Mouse (Mus musculus): ENCODE measurements at regions not wholly inside any gene's neighbourhood (a gene's known extent, or its start where the extent isn't known, plus 50 kb on each side); places are given as distances from the start of the nearest gene placed in this dataset.

DNA sequence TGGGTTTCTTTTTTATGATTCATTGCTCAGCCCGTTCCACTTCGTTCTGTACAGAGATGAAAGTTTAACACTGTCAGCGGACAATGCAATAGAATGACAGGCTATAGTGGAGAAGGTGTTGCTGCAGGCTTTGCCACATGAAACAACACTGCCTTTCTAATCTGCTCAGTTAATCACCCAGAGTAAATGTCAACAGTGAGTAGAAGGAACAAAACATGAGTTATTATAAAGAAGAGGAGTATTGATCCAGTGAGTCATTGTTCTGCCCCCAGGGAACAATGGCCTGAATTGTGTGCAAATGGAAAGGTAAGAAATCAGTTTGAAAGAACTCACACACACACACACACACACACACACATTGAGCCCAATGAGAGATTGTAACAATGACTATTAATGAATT is 118.2 kb downstream of the Qrsl1 start:
- no peak for DNase-seq (ENCODE audit: low spot score in 2 of 2)

DNA sequence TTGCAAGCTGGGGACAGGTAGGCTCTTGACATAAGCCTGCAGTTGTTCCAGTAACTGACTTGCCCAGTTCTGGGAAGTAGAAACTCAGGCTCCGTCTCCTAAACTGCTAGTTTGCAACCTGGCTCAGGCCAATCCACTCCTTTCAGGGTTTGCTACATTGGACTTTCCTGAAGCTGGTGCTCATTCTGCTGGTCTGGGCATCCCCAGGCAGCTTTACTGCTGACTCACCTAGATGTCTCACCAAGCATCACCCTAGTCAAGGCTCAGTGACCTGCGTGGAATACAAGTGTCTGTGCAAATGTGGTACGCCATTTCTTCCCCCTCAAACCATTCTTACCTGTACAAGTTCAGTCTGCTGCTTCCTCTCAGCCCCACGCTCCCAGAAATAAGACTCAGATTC is 110.8 kb downstream of the Qrsl1 start:
- no peak for DNase-seq (ENCODE audit: low spot score in 2 of 2)

DNA sequence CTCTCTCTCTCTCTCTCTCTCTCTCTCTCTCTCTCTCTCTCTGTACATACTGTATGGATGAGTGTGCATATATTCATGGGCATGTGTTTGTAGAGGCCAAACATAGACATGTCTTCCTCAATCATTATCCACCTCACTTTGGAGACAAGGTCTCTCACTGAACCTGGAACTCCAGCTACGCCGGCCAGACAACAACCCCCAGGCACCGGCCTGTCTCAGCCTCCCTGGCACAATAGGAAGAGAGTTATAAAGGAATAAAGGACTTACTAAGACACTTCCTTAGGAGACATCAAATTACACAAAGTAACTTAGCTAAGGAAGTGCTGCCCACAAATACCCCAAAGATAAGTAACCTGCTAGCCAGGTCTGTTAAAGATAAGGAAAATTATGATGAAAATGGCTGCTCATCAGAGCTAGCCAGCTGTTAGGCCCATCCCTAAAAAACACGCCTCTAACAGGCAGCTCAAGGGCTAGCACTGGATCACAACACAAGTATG is 110.0 kb downstream of the Qrsl1 start:
- no peak for DNase-seq (ENCODE audit: low spot score in 2 of 2)

DNA sequence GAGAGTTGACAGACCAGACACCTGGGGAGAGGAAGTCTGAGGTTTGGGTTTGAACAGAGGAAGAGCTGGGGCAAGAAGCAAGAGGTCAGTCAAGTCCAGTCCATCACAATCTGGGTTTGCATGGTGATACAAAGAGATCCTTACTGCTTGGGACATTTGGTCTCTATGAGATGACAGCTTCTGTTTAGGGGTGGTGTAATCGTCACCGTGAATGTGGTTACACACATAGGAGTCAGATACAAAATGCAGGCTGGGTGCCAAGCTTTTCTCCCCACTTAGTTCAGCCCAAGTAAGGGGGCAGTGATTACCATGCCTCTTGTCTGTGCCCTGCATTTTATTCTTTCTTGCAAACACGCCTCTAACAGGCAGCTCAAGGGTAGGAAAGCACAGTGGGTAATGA is 108.9 kb downstream of the Qrsl1 start:
- DNase-seq (ENCODE audit: low spot score in 2 of 2), result no peak

DNA sequence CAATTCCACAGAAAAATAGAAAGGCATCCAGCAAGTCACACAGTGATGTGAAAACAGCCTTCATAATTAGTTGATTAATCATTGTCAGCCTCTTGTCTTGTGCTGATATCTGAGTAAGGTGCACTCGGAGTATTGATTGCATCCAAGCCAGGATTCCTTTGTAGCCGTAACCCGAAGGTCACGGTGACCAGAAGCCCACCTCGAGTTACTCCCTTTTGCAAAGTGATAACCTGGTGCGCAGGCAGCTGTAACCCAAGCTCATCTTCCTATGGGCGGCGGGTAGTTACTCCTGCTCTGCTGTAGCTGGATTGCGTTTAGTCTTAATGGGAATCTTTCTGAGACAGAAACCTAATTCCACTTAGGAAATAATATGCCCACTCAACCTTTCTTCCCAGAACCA is 107.0 kb downstream of the Qrsl1 start:
- no peak for DNase-seq (ENCODE audit: low spot score in 2 of 2)

DNA sequence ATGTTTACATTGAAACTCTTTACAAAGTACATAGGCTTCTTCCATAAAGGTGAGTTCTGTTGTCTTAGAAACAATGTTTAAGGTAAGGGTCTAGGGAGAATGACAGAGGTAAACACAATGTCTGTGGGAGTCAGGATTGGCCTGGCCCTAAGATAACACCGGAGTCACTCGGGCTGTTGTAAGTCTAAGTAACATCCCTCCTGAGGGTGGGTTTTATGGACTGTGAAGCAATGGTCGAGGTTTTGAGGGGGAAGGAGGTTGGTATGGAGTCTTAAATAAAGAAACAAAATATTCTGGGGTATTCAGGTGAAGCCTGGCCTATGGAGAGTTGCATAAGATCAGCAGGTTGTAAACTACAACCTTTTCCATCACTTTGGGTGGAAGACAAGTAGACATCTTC is 101.5 kb downstream of the Qrsl1 start:
- DNase-seq (ENCODE audit: low spot score in 2 of 2), result no peak

DNA sequence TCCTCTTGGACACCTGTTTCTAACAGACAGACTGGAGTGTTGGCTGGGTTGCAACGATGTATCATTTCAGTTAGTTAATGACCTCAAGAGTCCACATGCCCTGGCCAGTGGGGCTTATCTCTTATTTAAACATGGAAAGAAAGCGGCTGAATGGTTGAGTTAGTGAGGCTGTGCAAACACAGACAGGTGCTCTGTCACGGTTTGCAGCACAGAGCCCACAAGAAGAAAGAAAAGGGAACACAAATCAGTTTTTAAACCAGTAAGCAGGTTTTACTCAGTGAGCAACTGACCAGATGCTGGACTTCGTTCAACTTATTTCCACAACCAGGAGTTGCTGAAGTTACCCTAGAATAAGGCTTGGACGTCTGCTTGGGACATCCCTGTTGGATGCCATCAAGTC is 86.3 kb downstream of the Qrsl1 start:
- no peak for DNase-seq (ENCODE audit: low spot score in 2 of 2)

DNA sequence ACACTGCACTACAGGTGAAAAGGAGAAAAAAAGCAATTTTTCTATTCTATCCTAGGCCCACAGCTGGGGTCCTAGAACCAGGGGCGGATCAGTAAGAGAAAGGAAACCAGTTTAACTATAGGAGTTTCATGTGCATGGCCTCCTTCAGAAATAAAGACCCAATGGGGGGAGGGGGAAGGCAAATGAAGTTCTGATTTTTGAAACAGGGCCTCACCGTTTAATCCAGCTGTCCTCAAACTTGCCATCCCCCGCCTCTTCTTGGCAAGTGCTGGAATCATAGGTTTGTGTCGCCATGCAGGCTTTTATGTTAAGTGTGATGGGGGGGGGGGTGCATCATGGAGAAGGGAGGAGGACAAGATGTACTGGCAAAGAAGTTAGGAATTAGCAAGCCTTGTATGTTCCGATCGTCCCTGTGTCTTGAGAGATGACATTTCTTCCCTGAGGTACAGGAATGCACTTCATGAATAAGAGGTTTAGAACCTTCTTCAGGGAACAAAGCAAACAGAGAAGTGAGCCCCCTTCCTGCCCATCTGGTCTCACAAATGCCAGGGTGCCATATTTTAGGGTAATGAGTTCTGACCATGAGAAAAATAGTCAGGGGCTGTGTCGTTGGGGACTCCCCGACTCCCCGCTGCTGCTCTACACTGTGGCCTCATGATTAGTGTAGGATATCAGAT is 83.9 kb downstream of the Qrsl1 start:
- DNase-seq (ENCODE audit: low spot score in 2 of 2), result no peak

DNA sequence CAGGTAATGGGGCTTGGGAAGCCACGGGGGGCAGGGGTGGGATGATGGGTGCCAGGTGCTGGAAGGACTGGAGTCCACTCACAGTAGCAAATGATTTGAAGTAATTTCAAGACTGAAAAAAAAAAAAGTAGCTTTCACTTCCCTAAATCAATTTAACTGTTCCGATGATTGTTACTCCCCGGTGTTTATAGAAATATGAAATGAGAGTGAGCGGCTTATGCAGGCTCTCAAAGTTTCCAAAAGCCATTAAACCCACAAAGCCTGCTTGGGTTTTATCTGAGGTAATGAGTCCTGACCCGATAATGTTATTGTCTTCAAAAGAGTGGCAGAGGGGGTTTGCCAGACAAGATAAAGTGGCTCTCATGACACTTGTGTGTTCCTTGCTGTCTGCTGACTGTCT is 82.9 kb downstream of the Qrsl1 start:
- DNase-seq (ENCODE audit: low spot score in 2 of 2), result no peak

DNA sequence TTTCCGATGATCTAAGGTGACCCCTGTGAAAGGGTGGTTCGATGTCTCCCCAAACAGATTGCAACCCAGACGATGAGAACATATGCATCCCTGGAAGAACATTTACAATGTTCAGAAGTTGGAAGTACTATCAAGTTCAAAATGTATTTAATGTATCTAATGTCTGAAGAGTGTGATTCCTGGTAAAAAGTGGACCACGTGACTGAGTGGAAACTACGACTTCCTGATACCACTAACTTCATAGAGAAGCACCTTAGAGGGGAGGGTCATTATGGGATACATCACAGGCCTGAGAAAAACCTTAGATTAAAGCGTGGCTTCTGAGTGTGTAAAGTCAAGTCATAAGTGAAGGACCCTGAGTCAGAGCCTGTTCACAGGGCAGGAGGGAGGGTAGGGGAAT is 82.1 kb downstream of the Qrsl1 start:
- DNase-seq (ENCODE audit: low spot score in 2 of 2), result no peak

DNA sequence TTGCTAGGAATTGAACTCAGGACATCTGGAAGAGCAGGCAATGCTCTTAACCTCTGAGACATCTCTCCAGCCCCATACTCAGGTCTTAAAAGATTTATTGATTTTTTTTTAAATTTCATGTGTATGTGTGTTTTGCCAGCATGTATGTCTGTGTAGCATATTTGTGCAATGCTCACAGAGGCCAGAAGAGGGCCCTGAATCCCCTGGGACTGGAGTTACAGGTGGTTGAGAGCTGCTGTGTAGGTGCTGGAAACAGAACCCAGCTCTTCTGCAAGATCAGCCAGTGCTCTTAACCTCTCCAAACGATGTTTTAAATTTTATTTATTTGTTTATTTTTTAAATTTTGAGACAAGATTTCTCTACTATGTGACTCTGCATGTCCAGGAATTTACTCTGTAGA is 78.9 kb downstream of the Qrsl1 start:
- no peak for DNase-seq (ENCODE audit: low spot score in 2 of 2)

DNA sequence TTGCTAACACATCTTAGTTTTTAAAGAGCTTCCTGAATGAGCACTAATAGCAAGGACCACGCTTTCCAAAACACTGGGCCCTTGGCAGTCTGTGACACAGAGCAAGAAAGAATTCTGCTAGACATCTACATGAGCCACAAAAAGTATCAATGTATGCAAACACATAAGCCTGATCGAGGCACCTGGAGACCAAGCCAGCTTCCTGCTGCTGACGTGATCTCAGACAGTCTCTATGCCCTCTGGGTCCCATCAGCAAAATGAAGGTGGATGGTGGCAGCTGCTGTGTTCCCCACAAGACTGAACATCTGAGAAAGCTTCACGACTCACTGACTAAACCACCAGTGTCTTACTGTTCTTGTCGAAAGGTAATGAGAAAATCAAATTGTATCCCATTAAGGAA is 77.5 kb downstream of the Qrsl1 start:
- no peak for DNase-seq (ENCODE audit: low spot score in 2 of 2)
